Mouse (Mus musculus): ENCODE data around the gene Pla2g10. TPM values are rescaled to one million over a fixed set of nuclear protein-coding genes. Genes with fewer than 3 reads are reported as not detected.
"Not testable (repeated sequence)": the region's sequence is repeated elsewhere in the genome, so short reads cannot be mapped to it uniquely, and the experiment has no call there.

Pla2g10 gene
- total RNA-seq (2021), result not detected
- long read RNA-seq, experiment 1, partial matches to known transcripts, result 0 of 1 reads
- long read RNA-seq, experiment 1, other reads (novel, unspliced or antisense), result 1 of 1 reads
- long read RNA-seq, experiment 2, partial matches to known transcripts, result 0 of 4 reads
- long read RNA-seq, experiment 2, other reads (novel, unspliced or antisense), result 4 of 4 reads

- peak; percentile 16 for DNase-seq
Observed at GRCm38 (mm10) chr16:13730285-13731255, at the start of gene Pla2g10. Gene Pla2g10, minus strand, starts transcription at chr16:13730983.

DNA sequence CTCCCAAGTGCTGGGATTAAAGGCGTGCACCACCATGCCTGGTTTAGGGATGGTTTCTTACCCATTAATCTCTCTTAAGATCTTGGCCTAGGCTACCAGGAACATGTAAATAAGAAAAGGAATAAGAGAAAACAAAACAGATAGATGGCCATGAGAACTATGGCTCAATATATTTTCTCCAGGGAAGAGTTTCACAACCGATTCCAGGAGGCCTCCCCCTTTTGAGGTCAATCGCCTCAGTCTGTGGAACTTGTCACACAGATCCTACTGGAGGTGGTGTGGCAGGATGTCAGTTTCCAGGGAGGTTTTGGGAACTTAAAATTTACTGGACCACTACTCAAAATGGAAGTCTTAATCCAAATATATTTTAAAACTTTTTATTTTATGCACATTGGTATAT is 43.9 kb upstream of the Pla2g10 start:
- DNase-seq, result not testable (repeated sequence)

- DNase-seq, result peak; percentile 72
Observed at GRCm38 (mm10) chr16:13774011-13774410, 43.2 kb upstream of the Pla2g10 start.

DNA sequence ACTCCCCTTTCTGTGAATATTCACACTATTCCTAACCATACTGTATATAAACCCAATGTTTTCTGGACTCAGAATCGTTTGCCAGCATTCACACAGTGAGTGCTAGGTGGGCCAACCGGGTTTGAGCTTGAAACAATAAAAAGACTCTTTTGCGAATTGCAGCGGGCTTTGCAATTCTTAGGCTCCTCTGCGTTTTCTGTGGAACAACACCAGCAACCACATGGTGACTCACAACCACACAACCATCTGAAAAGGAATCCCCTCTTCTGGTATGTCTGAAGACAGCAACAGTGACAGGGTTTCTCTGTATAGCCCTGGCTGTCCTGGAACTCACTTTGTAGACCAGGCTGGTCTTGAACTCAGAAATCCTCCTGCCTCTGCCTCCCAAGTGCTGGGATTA is 41.3 kb upstream of the Pla2g10 start:
- DNase-seq, result not testable (repeated sequence)

DNA sequence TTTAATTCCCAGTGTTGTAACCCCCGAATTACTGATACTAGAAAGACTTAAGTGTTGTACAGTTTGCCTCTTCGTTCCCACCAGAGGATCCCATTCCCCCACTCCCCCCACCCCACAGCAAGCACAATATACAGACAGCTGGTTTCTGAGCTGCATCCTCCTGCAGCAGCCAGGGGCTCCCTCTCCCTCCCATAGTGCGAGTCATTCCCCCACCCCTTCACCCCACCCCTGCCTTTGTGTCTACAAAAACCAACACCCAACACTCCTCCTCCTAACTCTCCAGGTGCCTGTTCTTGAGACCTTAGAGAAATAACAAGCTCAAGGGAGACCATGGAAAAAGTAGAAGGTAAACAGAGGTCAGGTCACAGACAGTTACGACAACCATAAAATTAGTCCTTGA is 40.8 kb upstream of the Pla2g10 start:
- DNase-seq, result not testable (repeated sequence)

DNA sequence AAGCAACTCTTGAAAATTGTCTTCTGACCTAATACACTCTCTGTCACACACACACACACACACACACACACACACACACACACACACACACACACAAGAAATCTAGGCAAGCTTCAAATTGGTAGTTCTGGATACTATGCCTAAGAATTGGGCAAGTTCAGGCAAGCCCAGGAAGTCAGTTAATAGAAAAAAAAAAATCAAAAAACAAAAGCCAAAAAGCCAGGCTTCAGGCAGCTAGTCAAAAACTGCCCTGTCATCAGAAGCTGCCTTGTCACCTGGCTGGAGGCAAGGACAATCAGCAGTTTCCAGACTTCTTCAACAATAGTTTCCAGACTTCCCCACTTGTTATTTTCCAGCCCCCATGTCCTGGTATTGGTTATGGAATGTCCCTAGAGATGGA is 35.6 kb upstream of the Pla2g10 start:
- DNase-seq, result no peak

DNA sequence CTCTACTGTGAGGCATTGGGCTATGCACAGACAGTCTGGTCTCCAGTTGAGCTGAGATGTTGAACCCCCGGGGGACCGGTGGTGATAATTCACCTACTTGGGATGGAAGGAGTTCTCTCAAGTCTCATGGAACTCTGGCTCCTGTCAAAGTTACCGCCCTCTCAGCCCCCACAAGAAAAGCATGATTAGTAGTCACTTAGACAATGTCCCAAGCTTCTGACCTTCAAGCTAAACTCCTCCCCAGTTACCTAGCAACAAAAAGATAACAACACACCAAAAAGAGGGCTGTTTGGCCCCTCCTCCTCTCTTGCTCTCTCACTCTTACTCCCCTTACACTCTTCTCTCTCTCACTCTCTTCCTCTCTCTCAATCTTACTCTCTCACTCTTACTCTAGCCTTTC is 33.7 kb upstream of the Pla2g10 start:
- no peak for DNase-seq

GRCm38 (mm10) chr16:13762807-13763206 is 32.0 kb upstream of the Pla2g10 start:
- not testable (repeated sequence) for DNase-seq

DNA sequence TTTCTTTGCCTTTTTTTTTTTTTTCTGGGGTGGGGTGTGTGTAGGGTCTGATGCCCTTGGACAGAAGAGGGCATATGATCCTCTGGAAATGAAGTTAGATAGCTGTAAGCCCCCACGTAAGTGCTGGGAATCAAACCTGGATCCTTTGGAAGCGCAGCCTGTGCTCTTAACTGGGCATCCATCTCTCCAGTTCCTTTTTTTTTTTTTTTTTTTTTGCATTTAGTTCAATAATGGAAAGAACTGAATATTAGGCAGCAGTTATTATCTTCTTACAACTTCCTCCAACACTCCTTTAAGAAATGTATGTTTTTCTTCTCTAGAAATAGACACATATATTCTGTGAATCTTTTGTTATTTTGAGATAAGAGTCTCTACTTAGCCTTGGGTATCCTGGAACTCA is 27.0 kb upstream of the Pla2g10 start:
- DNase-seq, result no peak

GRCm38 (mm10) chr16:13754400-13755190 is 23.8 kb upstream of the Pla2g10 start:
- DNase-seq, result peak; percentile 97

DNA sequence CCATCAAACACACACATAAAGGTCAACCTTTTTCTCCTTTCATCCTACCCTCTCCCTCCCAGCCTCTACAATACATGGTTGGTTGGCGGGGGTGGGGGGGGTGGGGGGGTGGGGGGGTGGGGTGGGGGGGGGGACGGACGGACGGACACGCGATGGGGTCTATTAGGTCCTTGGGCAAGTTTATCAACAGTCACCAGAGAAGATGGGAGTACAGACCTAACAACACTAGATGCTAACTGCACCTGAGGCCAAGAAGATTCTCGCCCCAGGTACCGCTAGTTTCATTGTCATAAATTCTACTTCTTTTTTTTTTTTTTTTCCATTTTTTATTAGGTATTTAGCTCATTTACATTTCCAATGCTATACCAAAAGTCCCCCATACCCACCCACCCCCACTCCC is 23.2 kb upstream of the Pla2g10 start:
- DNase-seq, result no peak

DNA sequence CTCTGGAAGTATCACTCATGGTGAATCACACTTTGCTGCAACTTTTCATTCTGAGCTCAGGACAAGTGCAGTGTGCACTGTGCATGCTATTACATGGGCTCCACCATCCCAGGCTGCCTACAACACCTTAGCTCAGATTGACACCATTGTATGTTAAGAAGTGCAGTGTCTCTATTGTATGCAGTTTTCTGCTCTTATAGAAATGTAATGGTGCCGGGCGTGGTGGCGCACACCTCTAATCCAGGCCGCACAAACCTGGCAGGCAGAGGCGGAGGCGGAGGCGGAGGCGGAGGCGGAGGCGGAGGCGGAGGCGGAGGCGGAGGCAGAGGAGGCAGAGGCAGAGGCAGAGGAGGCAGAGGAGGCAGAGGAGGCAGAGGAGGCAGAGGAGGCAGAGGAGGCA is 19.8 kb upstream of the Pla2g10 start:
- no peak for DNase-seq

DNA sequence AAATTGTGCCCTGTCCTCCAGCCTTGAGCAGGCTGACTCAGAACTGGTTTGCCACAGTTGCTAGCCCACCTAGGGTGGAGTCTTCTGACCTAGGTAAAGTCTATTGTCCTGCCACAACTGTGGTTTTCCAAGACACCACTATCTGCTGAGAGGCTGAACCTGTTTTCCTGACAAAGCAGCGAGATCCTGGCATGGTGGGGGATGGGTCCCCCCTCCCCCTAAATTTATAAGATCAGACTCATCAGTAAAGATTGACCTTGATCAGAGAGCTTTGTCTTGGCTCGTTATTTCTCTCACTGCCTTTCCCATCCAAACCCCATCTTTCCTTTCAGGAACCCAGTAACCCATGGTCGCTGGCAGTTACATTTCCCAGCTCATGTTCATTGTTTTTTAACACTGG is 19.2 kb upstream of the Pla2g10 start:
- DNase-seq, result no peak

GRCm38 (mm10) chr16:13749306-13749705 is 18.5 kb upstream of the Pla2g10 start:
- no peak for DNase-seq

DNA sequence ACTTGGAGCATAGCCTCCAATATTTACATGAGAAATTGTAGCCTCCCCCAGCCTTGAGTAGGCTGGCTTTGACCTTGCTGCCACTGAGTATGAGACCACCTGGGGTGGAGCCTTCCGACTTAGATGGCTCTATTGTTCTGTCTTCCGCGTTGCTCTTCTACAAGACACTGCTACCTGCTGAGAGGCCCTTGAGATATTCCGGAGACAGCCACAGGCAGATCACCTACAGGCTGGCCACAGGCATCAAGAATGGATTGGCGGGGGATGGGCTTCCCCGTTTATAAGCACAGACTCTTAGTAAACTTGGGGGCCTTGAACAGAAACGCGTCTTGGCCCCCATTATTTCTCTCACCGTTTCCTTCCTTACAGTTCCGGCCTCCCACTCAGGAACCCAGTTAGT is 18.0 kb upstream of the Pla2g10 start:
- DNase-seq, result not testable (repeated sequence)

- no peak for DNase-seq
Observed at GRCm38 (mm10) chr16:13748124-13748523, 17.3 kb upstream of the Pla2g10 start.

DNA sequence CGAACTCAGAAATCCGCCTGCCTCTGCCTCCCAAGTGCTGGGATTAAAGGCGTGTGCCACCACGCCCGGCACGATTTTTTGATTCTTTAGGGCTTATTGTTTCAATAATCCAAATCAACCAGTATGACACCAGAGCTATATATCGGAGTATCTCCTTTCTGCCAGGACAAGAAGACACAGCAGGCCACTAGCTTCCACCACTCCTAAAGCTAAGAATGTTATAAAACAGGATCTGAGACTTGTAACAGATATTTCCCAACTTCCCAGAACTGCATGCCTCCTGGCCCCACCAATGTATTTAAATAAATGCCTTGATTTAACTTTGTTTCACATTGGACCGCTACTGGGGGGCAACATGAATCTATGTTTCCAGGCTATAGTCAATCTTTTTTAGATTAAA is 16.9 kb upstream of the Pla2g10 start:
- no peak for DNase-seq

DNA sequence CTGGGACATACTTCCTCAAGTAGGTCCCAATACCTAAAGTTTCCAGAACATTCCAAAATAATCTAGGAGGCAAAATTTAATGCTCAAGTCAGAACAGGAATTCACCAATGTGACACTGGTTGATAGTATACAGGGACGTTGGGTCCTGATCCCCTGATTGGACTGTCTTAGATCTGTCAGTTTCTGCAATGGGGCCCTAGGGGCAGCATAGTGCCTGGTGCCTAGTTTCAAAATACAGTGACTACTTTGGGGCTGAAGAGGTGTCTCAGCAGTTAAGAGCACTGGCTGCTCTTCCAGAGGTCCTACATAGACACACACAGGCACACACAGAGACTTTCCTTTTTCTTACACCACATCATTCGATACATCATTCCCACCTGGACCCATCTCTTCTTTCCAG is 10.1 kb upstream of the Pla2g10 start:
- DNase-seq, result no peak

GRCm38 (mm10) chr16:13739044-13739443 is 8.3 kb upstream of the Pla2g10 start:
- not testable (repeated sequence) for DNase-seq

- DNase-seq, result no peak
Observed at GRCm38 (mm10) chr16:13735977-13736376, 5.2 kb upstream of the Pla2g10 start.

GRCm38 (mm10) chr16:13733518-13734137 is 2.8 kb upstream of the Pla2g10 start:
- peak; percentile 92 for DNase-seq

DNA sequence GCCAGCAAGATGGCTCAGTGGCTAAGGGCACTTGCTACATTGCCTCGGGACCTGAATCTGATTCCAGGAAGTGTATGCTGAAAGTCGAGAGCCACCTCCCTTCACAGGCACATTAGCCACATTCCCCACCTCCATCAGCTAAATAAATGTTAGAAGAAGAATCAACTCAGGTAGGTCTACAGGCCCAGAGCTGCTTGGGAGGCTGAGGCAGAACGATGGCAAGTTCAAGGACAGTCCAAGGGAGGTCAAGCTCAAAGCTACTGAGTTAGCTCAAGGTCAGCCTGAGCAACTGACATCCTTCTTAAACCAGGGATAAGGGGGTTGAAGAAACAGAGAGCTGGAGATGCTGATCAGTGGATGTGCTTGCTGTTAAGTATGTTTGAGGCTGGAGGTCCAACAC is 2.0 kb upstream of the Pla2g10 start:
- no peak for DNase-seq
